Mouse (Mus musculus) heart, postnatal 0 days (tissue): Measurements from ENCODE around the gene Cnot6l.
A peak's percentile ranks its signal among the peaks of the same experiment; 100 is the strongest.

Source experiments
- CTCF ChIP-seq: IDR thresholded peaks from 2 replicates; pipeline ENCODE4 v1.5.1; 2016; ENCODE audit warnings: antibody characterized with exemption, control low read depth, low read depth
- EP300 ChIP-seq: IDR thresholded peaks from 2 replicates; pipeline ENCODE4 v1.6.1; 2016; ENCODE audit warnings: antibody characterized with exemption, low read depth

- TF ChIP-seq CTCF (no peak), EP300 (0 out of 2 replicates have a peak, but pooled peaks have one; percentile 18)
Measured at GRCm38 (mm10) chr5:96209916-96210583, 46.1 kb upstream of the Cnot6l start.
